Mouse (Mus musculus): ENCODE data around the gene Pcid2. TPM values are rescaled to one million over a fixed set of nuclear protein-coding genes. Genes with fewer than 3 reads are reported as not detected.

Gene Pcid2
- polyA plus RNA-seq, 1 experiment from 2014 or later = 52.9 TPM

GRCm38 (mm10) chr8:13036346-13036812, 68.9 kb downstream of the Pcid2 start:
- Histone ChIP-seq H3K27ac (no peak overlapping the region), H3K36me3 (no peaks in the 10 kb centered on the region), H3K9ac (no peak overlapping the region), H3K27me3 (no peaks in the 10 kb centered on the region), H3K4me1 (no peaks in the 10 kb centered on the region), H3K4me3 (no peak overlapping the region), H3K4me2 (replicated peaks) (no peak overlapping the region), H3K9me3 (no peaks in the 10 kb centered on the region)
- no peak for ATAC-seq (ENCODE audit: insufficient number of reproducible peaks, insufficient read depth, low FRiP score, low TSS enrichment)
- 88% methylated on average over 10 of the region's 10 CpGs for WGBS

DNA sequence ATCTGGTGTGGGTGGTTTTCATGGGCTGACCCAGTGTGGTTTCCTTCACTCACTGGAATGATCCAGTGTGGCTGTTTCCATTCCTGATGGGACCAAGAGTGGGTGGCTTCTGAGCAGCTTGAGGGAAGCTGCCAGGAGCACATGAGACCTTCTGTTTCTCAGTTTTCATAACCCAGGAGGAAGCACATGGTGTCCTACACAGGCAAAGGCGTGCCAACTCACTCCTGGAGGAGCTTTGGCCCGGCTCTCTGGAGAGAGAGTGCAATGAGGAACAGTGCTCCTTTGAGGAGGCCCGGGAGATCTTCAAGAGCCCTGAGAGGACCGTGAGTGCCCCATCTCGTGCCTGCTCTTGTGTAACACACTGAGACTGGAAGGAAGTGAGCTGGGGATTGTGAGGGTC, 76.8 kb downstream of the Pcid2 start:
- 67% methylated on average over 5 of the region's 5 CpGs for WGBS

DNA sequence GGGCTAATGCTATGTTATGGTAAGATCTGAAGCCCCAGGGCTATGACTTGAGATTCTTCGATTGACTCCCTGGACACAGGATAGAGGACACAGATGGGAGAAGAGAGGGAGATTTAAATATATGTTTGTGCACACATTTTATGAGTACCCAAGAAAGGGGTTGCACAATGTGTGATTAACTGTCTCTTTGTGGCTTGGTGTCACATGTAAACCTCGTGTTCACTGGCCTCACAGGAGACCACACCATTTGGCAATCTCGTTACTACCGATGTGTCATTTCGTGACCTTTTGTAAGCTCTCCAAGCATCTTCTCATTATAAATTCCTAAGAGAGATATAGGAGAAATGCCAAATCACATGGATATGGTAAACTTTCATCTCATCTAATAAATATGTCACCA, 77.6 kb downstream of the Pcid2 start:
- Histone ChIP-seq H3K36me3 (no peaks in the 10 kb centered on the region), H3K9ac (no peak overlapping the region), H3K27me3 (no peaks in the 10 kb centered on the region), H3K9me3 (no peaks in the 10 kb centered on the region), H3K4me3 (no peak overlapping the region), H3K4me1 (no peaks in the 10 kb centered on the region), H3K4me2 (replicated peaks) (no peak overlapping the region), H3K27ac (no peak overlapping the region)
- WGBS = 83% methylated on average over 5 of the region's 5 CpGs
- ATAC-seq (ENCODE audit: insufficient number of reproducible peaks, insufficient read depth, low FRiP score, low TSS enrichment) = no peak

More for the DNA sequence above, 76.8 kb downstream of the Pcid2 start:
- no peak for ATAC-seq (ENCODE audit: insufficient number of reproducible peaks, insufficient read depth, low FRiP score, low TSS enrichment)
- Histone ChIP-seq H3K9ac (no peak overlapping the region), H3K4me2 (replicated peaks) (no peak overlapping the region), H3K4me1 (no peaks in the 10 kb centered on the region), H3K27me3 (no peaks in the 10 kb centered on the region), H3K9me3 (no peaks in the 10 kb centered on the region), H3K36me3 (no peaks in the 10 kb centered on the region), H3K27ac (no peak overlapping the region), H3K4me3 (no peak overlapping the region)

Small RNAs within 50 kb of the gene (microRNA-seq; reads per million reads assigned to microRNA genes)
- gene Mir7065 = not detected

Other genes starting within 250 kb of the Pcid2 start
- gene Mcf2l, start 231.7 kb downstream of the Pcid2 start, polyA plus RNA-seq (2016; fragmentation: Nextera tagmentation; extraction: Ambion mirVana) = 24.9 and 25.6 TPM in 2 replicates
- gene F7, start 79.4 kb downstream of the Pcid2 start, polyA plus RNA-seq (2016; fragmentation: Nextera tagmentation; extraction: Ambion mirVana) = not detected in 2 replicates
- gene F10, start 68.2 kb downstream of the Pcid2 start, polyA plus RNA-seq (2016; fragmentation: Nextera tagmentation; extraction: Ambion mirVana) = 0.37 and 0.78 TPM in 2 replicates
- 0.33 and 0.45 TPM in 2 replicates for gene Proz, start 44.5 kb downstream of the Pcid2 start, polyA plus RNA-seq (2016; fragmentation: Nextera tagmentation; extraction: Ambion mirVana)
- 108 and 109 TPM in 2 replicates for gene Cul4a, start 162 bp upstream of the Pcid2 start, polyA plus RNA-seq (2016; fragmentation: Nextera tagmentation; extraction: Ambion mirVana)
- 236 and 247 TPM in 2 replicates for gene Lamp1, start 53.7 kb upstream of the Pcid2 start, polyA plus RNA-seq (2016; fragmentation: Nextera tagmentation; extraction: Ambion mirVana)
- 13.1 and 15.0 TPM in 2 replicates for gene Grtp1, start 95.2 kb upstream of the Pcid2 start, polyA plus RNA-seq (2016; fragmentation: Nextera tagmentation; extraction: Ambion mirVana)
- gene Adprhl1, start 148.7 kb upstream of the Pcid2 start, polyA plus RNA-seq (2016; fragmentation: Nextera tagmentation; extraction: Ambion mirVana) = 0.49 TPM in 1 of 2 replicates, not detected in the other
- gene Dcun1d2, start 182.7 kb upstream of the Pcid2 start, polyA plus RNA-seq (2016; fragmentation: Nextera tagmentation; extraction: Ambion mirVana) = 33.4 and 34.4 TPM in 2 replicates
- 54.2 TPM in 2 replicates for gene Tmco3, start 182.7 kb upstream of the Pcid2 start, polyA plus RNA-seq (2016; fragmentation: Nextera tagmentation; extraction: Ambion mirVana)
- gene Tfdp1, start 233.3 kb upstream of the Pcid2 start, polyA plus RNA-seq (2016; fragmentation: Nextera tagmentation; extraction: Ambion mirVana) = 174 and 176 TPM in 2 replicates

Measured in embryonic facial prominence, embryonic 12.5 days (tissue).